Mouse (Mus musculus) 3T3-L1 (cell line): Measurements from ENCODE around the gene Trub1.

Experiments
- DNase-seq: peaks from one replicate; pipeline ENCODE4 v3.0.0-alpha.2; 2015; ENCODE audit warnings: low read depth, low spot score

The Trub1 gene

DNA sequence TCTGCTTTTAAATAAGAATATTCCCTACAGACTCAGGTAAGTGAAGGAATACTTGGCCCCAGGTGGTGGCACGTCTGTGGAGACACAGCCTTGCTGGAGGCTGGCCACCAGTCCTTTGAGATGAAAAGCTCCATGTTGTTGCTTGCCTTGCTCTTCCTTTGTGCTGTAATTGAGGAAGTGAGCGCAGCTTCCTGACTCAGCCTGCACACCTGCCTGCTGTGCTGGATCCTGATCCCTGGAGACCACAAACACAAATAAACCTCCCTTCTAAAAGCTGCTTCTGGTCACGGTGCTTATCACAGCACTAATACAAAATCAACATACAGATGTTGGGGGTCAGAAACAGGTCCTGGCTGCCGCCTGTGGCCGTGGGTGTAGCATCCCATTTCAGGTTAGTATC is 41.3 kb downstream of the Trub1 start:
- DNase-seq = no peak

DNA sequence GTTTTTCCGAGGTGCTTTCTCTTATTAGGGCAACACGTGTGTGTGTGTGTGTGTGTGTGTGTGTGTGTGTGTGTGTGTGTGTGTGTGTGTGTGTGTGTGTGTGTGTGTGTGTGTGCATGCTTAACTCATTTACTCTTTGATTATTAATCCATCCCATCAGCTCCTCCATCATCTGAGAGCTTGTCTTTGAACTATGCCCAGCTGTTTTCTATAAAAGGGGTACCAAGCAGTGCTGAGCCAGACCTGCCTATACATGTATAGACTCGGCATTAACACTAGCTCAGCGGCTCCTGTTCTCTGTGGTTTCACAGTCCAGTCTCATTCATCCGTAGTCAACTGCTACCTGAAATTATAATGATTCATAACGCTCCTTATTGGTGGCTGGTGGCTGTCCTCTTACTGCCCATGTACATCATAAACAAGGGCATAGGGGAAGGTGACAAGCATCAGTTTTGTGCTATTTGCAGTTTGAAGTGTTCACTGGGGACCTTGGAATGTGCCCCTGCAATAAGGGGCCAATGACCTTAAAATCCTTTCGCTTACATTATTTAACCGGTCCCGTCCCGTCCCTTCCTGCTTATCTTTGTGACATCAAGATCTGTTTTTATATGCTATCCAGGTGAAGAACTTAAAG is 45.5 kb downstream of the Trub1 start:
- DNase-seq = no peak

DNA sequence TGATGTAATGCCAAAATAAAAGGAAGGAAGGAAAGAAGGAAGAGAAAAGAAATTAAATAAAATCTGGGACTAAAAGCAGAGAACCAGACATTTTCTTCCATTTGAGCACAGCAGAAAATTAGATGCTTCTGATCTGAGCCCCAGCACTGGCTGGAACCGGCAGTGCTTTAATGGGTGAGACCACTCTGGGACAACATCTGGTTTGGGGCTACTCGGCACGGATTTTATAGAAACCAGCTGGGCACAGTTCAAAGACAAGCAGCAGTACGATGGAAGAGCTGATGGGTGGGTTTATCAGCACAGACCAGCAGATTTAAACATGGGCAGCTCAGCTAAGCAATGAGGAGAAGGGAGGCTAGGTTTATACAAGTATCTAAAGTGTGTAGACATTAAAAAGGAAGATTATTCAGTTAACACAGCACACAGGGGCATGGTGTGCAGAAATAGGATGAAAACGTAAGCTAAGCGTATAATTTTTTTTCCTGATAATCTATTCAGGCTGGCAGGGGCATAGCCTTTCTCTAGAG is 46.2 kb downstream of the Trub1 start:
- DNase-seq = no peak

DNA sequence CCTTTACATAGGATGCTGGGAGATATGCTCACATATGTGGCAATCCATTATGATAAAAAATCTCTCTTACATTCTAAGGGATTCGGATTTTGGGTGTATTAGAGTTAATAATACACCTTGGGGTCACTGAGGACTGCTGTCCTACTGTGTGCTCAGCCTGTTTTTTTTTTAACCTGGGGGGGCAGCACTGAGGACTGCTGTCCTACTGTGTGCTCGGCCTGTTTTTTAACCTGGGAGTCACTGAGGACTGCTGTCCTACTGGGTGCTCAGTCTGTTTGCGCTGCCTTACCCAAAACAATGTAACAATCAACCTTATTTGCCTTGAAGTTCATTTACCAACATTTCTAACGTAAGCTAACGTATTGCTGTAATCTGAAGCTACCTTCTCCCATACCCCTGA is 47.5 kb downstream of the Trub1 start:
- no peak for DNase-seq

DNA sequence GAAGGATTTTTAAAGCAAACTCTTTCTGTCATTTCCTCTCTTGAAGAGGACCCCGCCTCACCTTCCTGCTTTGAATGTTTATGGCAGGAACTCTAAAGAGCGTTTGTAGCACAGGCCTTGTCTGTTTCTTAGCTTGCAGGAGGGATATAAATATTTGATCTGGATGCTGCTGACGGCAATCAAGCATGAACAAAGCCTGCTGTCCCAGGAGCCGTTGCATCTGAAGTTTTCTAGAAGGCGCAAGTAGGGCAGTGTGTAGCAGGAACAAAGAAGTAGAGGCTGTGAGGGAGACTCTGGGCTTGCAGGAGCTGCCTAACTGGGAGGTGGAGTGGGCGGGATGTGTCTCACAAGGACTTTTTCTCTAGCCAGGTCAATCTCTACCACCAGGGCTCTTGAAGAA is 50.4 kb downstream of the Trub1 start:
- no peak for DNase-seq

DNA sequence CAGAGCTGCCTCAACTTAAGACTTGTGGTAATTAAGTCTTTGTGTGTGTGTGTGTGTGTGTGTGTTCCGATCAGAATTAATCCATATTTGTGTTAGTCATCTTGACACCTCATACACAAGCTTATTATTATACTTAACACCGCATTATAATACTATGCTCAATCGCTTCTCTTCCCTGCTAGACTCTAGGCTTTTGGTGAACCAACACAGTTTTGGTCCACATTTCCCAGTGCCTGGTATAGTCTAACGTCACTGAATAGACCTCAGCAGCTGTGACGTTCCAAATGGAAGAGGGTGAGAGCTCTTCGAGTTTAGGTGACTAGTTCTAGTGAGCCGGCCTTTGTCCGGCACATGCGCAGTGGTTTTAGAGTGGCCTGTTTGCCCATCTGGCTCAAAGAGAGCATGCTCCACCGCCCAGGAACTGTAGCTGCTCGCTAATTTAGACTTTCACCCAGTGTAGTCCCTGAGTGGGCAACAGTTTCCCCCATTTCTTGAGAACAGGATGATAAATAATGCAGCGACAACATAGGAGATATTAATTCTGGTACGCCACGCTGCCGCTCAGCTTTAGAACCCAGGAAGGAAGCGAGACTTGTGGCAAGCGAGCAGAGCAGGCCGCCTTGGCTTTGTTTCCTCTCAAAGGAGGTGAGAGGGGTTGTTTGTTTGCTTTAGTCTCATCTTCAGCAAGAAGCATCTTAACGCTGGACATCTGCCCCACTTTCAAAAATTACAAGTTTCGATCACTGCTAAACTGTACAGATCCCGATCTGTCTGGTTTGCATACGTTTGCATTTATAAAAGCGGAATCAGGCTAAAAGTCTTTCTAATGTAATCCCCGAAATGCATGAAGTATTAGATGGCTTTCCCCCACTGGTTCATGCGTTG is 52.6 kb downstream of the Trub1 start:
- DNase-seq = no peak

DNA sequence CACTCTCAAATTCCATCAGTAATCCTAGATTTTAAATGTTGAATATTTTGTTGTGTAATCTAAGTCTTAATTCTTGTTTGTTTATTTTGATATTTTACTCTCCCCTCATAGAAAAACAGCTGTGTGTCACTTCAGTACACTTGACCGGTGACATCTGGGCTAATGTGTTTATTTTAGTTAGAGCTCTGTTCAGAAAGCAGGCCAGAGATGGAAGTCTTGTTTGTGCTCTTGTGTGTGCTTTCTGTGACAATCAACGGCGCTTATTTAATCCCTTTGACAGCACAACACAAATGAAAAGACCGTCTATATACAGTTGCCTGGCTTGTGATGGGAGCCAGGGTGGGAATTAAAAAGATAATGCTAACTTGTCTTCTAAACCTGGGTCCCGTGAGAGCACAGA is 53.9 kb downstream of the Trub1 start:
- DNase-seq = no peak

DNA sequence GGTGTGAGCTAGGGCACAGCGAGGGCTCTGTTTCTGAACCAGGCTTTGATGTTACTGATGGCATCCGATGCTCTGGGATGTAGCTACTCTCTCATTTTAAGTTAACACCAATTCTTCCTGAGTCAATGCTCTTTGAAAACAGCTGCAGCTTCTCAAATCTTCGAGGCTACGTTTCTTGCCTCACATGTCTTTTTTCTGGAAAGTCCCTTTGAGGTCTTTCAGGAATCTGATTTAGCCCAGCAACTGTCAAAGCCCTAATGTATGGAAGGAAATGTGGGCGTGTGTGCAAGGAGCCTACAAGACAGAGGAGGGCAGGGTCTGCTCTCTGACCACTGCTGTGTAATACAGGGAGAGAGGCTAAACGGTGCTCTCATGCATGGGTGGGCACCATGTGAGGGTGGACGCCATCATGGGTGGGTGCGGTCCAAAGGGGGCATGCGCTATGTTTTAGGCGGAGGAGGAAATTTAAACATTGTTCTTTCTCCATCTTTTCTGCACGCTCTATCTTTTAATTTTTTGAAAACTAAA is 55.6 kb downstream of the Trub1 start:
- peak; percentile 26 for DNase-seq

DNA sequence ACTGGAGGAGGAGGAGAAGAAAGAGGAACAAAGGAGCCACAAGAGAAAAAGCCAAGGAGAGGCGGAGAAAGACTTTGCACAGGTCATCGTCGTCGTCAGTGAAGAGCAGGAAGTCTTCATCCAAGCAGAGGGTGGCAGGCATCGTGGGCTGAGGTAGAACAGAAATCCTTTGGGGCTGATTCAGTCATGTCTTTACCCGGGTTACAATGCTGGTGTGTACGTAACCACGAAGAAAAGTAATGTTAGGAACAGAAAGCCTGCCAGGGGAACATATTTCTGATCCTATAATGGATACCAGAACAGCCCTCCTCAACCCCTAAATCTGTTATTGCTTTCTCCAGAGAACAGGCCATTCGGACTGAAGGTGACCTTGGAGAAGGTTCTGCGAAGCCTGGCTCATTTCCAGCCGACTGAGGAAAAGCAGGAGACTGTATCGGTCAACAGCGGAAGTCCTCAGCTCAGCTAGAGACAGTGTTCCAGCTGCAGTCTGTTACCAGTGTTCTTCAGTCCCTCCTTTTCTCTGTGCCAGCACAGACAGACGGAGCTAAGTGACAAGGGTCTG is 57.1 kb downstream of the Trub1 start:
- peak; percentile 61 for DNase-seq

DNA sequence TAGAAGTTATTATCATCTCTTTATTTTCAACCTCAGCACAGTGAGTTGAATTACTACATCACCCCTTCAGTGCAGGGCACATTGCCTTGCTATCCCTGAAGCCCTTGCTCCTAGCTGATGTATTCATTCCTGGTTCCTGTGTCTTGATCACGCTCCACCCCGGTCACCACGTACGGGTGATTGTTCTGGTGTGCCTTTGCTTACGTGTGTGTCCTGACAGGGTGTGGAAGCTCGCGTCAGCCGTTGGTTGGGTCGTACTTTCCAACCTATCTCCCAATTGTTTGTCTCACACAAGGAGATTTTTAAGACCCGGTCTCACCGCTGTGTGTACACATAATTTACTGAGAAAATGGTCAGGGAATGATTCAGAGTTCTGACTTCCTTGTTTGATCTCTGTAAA is 58.1 kb downstream of the Trub1 start:
- no peak for DNase-seq

DNA sequence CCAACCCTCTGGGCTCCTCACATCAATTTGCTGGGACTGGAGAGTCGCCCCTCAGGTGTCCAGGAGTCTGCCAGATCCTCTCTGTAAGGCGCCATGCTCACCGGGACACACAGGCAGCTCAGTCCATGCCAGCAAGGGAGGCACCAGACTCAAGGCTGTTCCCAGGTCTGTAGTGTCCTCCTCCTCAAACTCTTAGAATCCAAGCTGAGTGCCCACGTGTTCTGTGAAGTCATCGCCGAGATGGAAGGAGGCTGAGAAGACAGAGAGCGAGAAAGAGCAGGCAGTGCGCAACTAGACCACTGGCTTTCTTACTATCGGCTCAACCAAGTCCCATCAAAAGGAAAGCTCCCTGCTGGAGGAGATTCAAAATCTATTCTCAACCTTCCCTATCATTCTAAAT is 60.4 kb downstream of the Trub1 start:
- no peak for DNase-seq

DNA sequence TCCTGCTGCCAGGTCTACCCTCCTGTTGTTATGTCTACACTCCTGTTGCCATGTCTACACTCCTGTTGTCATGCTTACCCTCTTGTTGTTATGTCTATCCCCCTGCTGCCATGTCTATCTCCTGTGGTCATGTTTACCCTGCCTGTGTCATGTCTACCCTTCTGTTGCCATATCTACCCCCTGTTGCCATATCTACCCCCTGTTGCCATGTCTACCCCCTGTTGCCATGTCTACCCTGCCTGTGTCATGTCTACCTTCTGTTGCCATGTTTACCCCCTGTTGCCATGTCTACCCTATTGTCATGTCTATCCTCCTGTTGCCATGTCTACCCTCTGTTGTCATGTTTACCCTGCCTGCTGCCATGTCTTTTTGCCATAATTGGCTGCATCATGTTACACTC is 69.0 kb downstream of the Trub1 start:
- no peak for DNase-seq

DNA sequence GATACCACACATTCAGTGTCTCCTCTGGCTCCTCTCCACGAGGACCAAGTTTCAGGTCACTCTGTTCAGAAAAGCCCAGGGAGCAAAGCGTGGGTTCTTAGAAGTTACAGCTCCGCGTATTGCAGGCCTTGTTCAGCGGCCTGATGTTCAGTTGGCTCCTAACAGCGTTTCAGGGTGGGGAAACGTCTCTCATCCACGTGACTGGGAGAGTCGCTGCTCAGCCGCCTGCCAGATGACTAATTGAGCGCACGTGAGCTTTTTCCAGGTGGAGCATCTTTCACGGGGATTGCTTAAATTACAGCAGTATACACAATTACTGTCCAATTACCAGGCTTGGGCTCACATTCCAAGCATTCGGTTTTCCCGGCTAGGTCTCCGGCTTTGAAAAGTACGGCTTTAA is 70.7 kb downstream of the Trub1 start:
- no peak for DNase-seq

DNA sequence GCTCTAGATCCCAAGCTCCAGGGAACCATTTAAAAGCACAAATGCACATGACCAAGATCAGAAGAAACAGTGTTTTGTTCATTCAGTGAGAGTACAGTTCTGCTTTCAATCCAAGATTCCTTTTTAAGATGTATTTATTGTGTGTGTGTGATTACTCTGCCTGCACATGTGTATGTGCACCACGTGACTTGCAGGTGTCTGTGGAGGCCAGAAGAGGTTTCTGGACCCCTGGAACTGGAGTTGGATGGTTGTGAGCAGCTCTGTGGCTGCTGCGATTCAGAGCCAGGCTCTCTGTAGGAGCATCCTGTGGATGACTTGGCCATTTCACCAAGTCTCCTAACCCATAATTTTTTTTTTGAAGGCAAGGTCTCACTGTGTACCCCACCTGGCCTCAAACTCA is 73.0 kb downstream of the Trub1 start:
- DNase-seq = no peak

DNA sequence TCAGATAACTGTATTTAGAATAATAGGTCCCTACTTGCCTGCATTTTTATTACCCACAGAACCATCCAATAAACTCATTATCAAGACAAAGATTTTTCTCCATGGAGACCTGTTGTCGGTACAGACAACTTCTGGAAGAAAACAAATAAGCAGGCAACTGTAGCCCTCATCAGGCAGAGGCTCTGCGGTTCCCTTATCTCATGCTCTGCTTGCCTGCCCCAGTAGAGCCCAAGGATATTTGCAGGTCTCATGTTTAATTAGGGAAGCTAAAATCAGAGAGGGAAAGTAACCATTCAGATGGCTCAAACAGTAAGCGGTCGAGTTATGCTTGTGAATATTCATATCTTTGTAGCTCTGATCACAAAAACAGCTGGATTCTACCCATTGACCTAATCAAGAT is 77.5 kb downstream of the Trub1 start:
- no peak for DNase-seq

DNA sequence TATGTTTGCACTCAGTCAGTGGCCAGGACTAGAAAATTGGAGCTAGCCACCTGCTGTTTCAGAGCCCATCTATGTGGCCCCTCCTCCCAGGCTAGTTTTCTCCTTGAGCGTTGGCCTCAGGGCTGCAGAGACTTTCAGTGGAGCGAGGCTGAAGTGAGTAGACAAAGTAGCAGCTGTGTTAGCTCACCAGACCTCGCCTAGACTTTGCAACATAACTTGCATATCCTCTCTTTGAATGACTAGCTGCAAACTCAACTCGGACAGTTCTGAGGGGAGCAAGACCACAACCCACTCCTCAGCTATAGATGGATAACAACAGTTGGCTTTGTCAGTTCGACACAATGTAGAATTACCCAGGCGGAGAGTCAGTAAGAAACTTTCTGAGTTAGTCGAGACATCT is 81.5 kb downstream of the Trub1 start:
- no peak for DNase-seq

DNA sequence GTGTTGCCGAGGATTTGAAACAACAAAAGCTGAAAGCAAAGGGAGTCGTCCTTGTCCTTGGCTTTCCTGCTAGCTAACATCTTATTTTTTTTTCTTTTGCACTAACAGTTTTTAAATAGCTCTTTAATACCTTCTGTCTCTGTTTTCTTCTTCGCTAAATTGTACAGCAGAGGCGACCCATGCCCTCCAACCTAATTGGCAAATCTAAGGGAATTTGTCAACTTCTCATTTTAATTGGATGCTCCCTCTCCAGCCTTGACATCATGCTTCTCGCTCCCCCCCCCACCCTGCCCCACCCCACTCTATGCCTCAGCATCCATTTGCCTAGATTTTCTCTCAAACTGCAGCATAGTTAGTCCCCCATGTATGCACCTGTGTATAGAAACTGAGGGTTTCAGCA is 83.8 kb downstream of the Trub1 start:
- no peak for DNase-seq

DNA sequence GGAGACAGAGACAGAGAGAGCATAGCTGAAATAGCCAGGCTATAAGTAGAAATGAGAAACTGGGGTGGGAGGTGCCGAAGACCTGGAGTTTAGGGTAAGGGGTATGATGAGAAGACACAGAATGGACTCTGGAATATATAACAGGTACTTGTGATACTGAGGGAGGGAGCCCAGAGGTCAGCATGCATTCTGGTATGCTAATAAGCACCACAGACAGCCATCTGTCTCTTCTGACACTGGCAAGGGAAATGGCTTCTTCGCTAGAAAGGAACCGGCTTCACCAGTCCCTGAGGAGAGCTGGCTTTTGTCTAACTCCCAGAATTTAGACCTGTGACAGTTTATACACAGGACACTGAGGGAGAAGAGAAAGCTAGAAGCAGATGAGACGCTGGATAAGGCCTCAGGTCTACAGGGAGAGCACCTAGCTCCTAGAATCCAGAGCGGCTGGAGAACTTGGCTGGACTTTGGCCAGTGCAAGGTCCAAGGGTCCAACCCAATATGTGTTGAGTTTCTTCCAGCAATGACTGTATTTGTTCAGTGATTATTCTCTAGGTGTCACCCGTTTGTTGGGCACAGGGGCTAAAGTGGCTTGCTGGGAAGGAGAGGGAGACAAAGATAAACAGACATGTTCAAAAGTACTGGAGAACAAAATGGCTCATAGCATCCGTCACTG is 84.9 kb downstream of the Trub1 start:
- no peak for DNase-seq

DNA sequence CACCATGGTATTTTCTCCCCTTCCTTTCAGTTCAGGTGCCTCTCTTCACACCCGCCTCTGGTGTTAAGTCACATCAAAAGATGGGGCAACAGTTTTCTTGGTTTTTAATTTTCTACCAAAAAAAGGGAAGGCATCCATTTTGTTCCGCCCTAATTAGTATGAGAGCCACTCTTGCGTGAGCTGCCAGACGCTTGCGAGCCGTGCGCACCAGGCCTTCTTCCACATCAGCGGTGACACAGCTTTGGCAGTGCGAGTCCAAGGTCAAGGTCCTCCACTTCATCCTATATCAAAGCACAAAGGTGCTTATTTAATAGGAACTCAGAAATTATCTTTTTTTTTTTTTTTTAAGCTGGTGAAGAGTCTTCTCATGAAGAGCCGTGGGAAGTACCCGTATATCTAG is 87.4 kb downstream of the Trub1 start:
- DNase-seq = no peak
